Mouse (Mus musculus): ENCODE data around the gene Ntng1.
A peak's percentile ranks its signal among the peaks of the same experiment; 100 is the strongest.

Ntng1 gene

DNA sequence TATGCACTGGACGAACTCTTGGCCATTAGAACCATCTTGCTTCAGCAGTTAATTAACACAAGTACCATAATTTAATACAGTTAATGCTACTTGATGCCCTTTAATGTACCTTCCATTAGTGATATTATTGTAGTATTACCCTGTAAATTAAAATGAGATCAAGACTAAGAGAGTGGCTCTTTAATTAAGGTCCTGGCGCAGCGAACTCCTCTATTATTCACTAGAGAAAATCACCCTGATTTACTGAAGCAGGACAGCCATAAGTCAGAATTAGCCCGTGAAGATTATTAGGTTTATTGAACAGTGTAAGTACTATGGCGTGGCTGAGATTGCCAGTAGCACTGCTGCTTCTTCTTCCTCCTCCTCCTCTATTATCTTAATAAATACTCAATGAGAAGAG lies 212.8 kb downstream of the Ntng1 start:
- no peak for DNase-seq (ENCODE audit: low spot score)

DNA sequence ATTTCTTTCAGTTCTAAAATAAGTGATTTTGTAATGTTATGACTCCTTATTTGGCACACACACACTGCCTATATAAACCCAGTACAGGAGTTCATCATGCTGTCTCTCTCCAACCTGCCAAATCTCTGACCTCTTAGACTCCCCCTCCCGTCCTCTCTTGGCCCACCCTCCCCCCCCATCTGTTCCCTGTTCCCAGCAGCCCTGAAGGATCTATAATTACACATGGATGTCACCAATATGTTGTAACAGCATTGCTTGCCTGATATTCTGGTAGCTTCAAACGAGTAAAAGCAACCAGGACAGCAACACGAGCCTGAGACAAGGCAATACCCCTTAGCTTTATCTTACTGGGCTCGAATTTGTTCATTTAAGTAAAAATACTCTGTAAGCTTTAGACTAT lies 220.0 kb downstream of the Ntng1 start:
- no peak for DNase-seq (ENCODE audit: low spot score)

DNA sequence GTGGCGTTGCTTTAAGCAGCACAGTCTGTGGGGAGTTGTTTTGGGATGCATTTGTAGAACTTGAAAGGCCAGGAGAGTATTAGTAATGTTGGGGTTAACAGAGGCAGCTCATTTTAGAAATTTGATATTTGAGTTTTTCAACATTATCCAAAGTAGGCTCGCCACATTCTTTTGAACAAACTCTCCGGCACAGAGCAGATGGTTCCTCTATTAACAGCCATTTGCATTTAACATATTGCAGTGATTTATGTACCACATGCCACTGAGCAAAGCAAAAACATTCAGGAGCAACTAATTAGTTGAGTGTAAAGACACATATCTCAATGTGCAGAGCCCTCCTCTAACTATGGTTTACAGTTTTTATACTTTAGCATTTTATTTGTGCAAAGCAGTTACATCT lies 224.8 kb downstream of the Ntng1 start:
- no peak for DNase-seq (ENCODE audit: low spot score)

DNA sequence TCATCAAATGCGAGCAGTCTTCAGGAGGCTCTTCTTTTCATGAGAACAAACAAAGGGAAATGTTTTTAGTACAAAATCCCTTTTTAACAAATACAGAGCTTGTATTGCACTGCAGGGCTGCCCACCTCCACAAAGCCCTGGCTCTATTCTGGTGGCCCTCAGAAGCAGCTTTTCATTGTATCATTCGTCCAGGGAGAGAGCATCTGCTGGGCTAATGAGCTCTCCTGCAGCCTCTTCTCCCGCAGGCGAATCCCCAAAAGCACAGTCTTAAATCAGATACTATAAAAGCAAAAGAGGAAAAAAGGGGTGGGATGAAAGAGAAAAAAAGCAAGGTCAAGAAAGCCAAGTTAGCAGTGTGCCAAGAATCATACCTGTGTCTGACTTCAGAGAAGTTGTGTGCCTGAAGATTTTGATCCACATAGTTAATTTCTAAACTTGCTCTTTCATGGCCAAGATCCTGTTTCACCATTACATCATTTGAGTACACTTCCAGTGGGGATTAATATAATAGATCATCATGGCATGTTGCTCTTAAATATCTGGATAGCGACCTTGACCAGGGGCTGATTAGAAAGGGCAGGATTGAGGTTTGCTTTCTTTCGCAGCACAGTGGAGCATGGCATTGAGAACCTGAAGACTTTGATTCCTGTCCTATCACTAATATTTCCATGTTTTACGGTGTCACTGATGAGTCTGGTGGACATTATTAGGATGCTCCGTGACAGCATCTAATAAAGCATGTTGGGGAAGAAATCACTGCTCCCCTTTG lies 225.7 kb downstream of the Ntng1 start:
- DNase-seq (ENCODE audit: low spot score) = no peak

DNA sequence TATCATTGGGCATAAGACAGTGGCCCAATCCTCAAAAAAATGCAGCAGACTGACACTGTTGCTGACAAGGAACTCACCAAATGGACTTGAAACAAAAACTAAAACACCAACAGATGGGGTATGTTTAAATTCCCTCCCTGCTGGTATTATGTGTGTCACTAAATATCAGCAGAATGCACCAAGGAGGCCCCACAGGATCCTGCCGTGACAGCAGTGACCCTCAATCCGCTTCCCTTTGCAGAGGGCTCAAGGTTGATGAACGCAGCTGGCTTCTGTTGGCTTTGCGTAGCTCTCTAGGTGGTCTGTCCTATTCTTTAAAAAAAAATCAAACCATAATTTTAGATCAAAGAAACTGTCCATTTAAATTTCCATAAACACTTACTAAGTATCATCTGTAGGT lies 226.7 kb downstream of the Ntng1 start:
- DNase-seq (ENCODE audit: low spot score) = no peak

GRCm38 (mm10) chr3:109914226-109914625 lies 229.6 kb downstream of the Ntng1 start:
- no peak for DNase-seq (ENCODE audit: low spot score)

DNA sequence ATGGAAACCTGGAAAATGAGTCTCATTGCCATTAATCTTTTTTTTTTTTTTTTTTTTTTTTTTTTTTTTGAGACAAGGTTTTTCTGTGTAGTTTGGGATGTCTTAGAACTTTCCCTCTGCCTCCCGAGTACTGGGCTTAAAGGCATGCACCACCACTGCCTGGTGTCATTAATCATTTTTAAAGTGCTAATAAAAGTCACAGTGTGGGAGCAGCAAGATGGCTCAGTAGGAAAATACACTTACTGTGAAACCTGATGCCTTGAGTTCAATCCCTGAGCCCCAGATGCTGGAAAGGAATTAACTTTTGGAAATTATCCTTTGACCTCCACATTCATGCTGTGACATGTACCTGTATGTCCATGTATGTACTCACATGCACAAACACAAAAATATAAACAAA lies 253.2 kb downstream of the Ntng1 start:
- no peak for DNase-seq (ENCODE audit: low spot score)

- DNase-seq (ENCODE audit: low spot score) = no peak
These were observed 258.1 kb downstream of the Ntng1 start for GRCm38 (mm10) chr3:109885672-109886071.

DNA sequence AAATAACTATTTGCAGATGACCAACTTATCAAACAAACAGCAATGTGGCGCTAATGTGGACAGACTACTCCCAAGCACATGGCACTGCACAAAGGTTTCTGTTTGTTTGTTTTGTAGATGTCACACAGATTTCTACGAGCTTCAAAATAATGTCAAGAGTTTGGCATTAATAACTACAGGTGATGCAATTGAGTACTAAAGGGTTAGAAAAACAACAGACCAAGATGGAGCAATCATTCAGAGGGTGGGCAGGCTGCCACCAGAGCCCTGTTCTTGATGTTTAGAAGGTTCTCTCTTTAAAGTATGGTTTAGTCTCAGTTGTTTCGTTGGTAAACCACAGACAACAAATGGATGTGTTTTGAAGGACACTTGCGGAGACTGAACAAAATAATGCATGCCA lies 264.8 kb downstream of the Ntng1 start:
- DNase-seq (ENCODE audit: low spot score) = no peak

- peak; percentile 3 for DNase-seq (ENCODE audit: low spot score)
These were observed 271.8 kb downstream of the Ntng1 start for GRCm38 (mm10) chr3:109871986-109872385.

DNA sequence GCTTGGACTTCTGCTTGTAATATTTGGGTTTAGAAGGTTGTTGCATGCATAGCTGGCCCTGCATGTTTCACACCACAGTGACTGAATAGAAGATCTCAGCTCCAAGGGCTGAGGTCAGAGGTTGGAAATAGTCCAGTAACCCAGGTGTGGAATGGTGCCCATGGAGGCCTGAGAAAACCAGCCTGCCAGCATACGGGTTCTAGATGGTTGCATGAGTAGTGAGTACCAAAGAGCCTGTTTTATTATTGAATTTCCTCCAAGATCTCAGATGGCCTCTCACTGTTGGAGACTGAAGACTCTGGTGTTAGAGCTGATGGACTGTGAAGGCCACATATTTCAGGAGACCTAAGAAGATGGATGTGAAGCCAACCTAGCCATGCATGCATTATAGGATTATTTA lies 285.5 kb downstream of the Ntng1 start:
- DNase-seq (ENCODE audit: low spot score) = no peak

DNA sequence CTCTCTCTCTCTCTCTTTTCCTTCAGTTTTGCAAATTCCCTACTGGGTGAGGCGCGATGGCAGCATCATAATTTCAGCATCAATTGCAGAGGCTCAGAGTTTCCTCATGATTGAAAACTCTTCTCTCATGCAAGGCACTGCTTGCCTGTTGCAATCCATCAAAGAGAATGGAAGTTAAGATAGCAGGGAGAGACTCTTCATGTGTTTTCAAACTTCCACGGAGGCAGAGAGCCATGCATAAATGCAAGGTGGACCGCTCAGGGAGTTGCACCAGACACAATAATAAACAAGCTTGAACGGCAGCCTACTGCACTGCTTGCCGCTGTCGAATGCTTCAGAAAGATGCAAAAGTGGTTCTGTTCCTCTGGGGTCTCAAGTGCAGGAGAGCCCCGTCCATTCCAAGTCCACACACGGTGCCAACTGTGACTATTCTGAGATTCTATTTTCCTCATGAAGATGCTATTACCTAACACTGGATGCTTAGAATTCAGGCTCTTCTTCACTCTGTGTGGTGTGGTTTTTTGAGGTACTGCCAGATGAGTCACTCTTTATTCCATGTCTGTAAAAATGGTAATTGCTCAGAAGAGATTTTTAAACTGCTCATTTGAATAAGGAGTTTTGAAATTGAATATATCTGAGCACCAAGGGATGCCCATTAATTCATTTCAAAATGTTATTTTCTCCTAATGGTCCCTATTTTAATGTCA lies 289.2 kb downstream of the Ntng1 start:
- no peak for DNase-seq (ENCODE audit: low spot score)

GRCm38 (mm10) chr3:109846660-109847059 lies 297.2 kb downstream of the Ntng1 start:
- no peak for DNase-seq (ENCODE audit: low spot score)

- no peak for DNase-seq (ENCODE audit: low spot score)
These were observed 318.0 kb downstream of the Ntng1 start for GRCm38 (mm10) chr3:109825806-109826205.

DNA sequence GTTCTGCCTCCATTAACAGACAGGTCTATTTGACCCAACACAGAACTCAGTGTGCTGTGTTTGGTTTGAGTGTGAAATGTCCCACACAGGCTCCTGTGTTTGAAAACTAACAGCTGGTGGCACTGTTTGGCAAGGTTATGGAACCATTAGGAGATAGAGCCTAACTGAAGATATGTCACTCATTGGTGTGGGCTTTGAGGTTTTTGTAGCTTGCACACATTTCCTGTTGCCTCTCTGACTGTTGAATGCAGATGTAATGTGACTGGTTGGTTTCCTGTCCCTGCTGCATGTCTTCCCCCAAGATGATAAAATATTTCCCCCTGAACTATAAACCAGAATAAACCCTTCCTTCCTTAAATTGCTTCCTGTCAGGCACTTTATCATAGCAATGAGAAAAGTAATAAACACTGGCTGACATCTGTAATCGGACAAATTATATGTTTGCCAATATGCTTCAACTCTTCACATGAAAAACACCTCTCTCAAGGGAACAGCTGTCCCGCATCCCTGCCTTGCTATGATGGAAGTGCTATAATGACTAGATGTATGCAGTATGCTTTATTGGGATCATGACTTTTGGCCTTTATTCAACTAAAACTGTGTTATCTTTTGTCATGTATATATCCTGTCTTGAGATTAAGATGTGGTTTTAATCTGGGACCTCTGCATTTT lies 320.9 kb downstream of the Ntng1 start:
- no peak for DNase-seq (ENCODE audit: low spot score)

DNA sequence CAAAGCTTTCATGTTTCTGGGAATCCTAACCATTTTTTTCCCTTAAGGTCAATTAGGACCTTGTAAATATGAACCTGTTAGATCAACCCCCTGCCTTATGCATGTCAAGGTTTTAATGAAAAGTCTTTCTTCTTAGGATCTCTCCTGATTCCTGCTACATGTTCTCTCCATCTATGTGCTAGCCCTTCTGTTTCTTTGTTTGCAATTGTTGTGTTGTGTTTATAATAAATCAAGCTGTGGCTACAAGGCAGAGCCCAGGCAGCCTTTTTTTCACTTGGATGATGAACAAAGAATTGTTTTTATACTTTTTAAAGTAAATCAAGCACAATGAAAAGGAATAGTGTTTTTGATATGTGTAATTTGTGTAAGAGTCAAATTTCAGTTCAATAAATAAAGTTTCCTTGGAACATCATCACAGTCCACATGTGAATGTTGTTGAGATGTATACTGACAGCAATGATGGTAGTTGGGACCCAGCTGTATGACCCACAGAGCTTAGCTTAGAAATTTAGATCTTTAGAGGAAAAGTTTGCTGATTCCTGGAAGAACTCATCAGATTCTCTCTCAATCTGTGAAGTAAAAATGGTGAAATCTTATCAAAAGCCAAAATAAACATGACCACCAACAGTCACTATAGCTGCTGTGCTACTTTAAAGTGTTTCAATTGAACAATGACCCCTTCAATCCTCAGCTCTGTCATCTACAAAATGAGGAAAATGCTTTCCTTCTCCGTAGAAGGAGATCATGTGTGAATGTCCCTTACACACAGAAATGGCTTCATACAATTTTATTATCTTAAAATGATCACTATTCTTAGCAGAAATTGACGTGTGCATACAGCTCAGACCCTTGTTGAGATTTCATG lies 324.8 kb downstream of the Ntng1 start:
- DNase-seq (ENCODE audit: low spot score) = no peak

DNA sequence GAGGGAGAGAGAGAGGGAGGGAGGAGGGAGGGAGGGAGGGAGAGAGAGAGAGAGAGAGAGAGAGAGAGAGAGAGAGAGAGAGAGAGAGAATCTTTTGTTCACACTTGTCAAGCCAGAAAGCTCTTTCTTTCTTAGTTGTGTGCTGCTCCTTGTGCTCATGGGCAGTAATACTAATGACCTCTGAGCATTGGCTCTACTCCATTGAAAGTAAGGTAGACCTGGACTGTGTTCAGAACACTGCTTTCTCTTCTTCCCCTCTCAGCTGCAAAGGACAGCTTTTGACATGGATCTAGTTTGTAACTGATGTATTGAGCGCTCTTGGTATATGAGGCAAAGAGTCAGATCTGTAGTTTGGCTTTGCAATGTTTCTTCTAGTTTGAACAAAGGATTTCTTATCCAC lies 334.7 kb downstream of the Ntng1 start:
- no peak for DNase-seq (ENCODE audit: low spot score)

GRCm38 (mm10) chr3:109807211-109807934 lies 336.4 kb downstream of the Ntng1 start:
- no peak for DNase-seq (ENCODE audit: low spot score)

DNA sequence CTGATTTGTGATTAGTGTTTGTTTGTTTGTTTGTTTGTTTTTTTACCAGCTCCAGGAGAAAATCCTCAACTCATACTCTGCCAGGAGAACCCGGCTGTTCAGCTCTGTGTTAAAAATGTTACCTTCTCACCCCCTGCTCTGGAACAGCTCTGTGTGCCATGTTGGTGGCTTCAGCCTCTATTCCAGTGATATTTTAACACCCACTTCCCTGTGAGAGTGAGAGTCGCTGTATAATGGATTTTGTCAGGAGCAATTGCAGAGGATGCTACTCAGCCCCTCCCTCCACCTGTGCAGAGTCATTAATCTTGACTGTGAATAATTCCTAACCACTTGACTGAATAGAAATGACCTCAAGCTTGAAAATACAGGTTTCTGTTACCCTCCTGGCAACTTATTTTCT lies 339.7 kb downstream of the Ntng1 start:
- no peak for DNase-seq (ENCODE audit: low spot score)

GRCm38 (mm10) chr3:109803616-109804015 lies 340.2 kb downstream of the Ntng1 start:
- DNase-seq (ENCODE audit: low spot score) = no peak

GRCm38 (mm10) chr3:109797354-109797753 lies 346.5 kb downstream of the Ntng1 start:
- no peak for DNase-seq (ENCODE audit: low spot score)

GRCm38 (mm10) chr3:109783231-109783630 lies 360.6 kb downstream of the Ntng1 start:
- DNase-seq (ENCODE audit: low spot score) = no peak
